Mouse (Mus musculus) G1E (cell line): ENCODE results near the gene Sema5a.

Experiments used
- CTCF ChIP-seq: IDR thresholded peaks from 2 replicates; pipeline ENCODE4 v1.5.1; 2012; ENCODE audit warnings: low read depth, low read length, inconsistent platforms, mixed read lengths
- TAL1 ChIP-seq: conservative IDR thresholded peaks from 2 replicates; pipeline ENCODE4 v1.6.1; 2012; ENCODE audit warnings: low read depth, low read length, inconsistent platforms, mixed read lengths

- no peak for TF ChIP-seq CTCF
- TF ChIP-seq TAL1, result no peak
These were observed 249.6 kb downstream of the Sema5a start for GRCm38 (mm10) chr15:32494219-32494618.
